Mouse (Mus musculus) CD8-positive naive resting alpha-beta T cell, adult 2 months (primary cell): ENCODE measurements at regions not wholly inside any gene's neighbourhood (a gene's known extent, or its start where the extent isn't known, plus 50 kb on each side); places are given as distances from the start of the nearest gene placed in this dataset.
"Not testable (repeated sequence)": the region's sequence is repeated elsewhere in the genome, so short reads cannot be mapped to it uniquely, and the experiment has no call there.

ENCODE experiments used
- DNase-seq, 2 experiments: peaks; one replicate each; pipeline ENCODE4 v3.0.0; 2022; ENCODE audit warnings: low read depth in 2 of 2, low spot score in 2 of 2

DNA sequence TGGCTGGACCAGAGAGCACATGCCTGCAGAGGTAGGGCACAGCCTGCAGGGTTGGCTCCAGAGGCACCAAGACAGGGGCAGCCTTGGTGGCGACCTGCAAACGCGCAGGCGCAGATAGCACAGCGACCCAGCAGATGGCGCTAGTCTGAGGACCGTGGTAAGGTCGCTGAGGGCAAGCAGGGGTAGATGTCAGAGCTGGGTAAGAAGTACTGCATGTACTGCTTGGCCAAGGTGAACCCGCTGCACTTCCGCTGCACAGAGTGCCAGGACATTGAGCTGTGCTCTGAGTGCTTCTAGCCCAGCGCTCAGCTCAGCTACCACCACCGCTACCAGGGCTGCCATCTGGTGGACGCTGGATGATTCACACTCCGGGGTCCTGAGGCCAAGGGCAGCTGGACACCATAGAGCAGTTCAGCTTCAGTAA is 68.3 kb downstream of the Hsp90b1 start:
- DNase-seq: peak; percentile 86 to 87

DNA sequence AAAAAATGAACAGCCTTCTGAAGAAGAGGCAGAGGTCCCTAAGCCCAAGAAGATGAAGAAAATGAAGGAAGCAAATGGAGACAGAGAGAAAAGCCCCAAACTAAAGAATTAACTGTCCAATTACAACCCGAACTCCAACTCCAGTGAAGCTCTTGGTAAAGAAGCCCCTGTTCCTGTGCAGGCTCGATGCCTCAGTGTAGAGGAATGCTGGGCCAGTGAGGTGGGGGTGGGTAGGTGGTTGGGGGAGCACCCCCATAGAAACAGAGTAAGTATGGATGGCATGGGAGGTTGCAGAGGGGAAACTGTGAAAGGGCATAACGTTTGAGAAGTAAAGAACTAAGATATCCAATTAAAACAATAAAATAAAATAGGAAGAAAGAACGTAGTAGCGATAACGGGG is 68.8 kb downstream of the Hsp90b1 start:
- DNase-seq: not testable (repeated sequence)

DNA sequence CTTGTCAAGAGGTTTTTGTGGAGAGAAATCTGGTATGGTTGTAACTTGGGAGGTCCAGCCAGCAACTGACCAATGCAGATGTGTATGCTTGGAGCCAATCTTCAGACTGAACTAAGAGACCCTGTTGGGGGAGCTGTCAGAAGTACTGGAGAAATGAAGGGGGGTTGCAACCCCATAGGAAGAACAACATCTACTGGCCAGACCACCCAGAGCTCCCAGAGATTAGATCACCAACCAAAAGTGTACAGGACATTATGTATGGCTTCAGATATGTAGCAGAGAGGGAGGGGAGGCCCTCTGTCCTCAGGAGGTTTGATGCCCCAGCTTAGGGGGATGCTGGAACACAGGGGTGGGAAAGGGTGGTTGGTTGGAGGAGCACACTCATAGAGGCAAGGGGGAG is 78.6 kb downstream of the Hsp90b1 start:
- DNase-seq: not testable (repeated sequence)

GRCm38 (mm10) chr10:86617958-86618664 is 87.2 kb downstream of the Hsp90b1 start:
- DNase-seq: not testable (repeated sequence)

DNA sequence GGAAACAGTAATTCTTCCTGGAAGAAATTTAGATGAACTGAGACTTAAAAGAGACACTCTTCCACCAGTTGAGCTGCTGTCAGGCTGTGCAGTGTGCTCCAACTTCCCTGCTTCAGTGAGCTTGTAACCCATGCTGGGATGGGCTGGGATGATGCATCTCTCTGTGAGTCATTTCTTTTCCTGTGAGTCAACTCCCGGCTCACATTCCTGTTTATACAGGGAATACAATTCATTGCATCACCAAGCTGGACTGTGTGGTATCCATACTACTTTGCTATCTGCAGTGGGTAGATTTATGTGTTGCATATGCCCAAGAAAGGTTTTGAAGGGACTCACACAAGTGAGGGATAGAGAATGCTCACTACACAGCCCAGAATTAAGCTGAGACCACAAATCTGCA is 93.0 kb downstream of the Hsp90b1 start:
- not testable (repeated sequence) for DNase-seq

DNA sequence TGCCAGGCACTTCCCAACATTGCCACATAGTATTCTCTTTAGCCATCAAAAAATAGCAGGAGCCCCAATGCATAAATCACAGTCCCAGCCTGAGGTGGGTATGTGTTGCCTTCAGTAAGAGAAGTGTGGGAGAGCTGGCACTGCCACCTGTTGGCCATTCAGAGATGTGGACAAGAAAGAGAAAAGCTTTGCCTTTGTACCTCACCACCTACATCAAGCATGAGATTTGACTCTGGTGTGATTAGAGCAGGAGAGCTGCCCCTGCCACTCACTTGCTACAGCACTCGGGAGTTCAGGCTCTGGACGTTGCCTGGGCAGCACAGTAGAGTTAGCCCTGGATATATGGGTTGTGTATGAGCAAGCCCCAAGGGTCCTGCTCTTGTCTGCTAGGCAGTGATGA is 95.3 kb downstream of the Hsp90b1 start:
- not testable (repeated sequence) for DNase-seq

- not testable (repeated sequence) for DNase-seq
These were observed 102.1 kb upstream of the Syn3 start for GRCm38 (mm10) chr10:86600843-86601242.

DNA sequence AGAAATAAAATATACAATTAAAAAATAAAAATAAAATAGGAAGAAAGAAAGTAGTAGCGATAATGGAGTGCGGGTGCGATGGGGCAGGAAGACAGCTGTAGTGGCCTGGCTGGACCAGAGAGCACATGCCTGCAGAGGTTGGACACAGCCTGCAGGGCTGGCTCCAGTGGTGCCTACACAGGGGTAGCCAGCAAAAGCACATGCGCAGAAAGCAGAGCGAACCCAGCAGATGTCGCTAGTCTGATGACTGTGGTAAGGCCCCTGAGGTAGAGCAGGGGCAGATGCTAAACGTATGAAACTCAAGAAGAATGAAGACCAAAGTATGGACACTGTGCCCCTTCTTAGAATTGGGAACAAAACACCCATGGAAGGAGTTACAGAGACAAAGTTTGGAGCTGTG is 101.3 kb upstream of the Syn3 start:
- DNase-seq: not testable (repeated sequence)

DNA sequence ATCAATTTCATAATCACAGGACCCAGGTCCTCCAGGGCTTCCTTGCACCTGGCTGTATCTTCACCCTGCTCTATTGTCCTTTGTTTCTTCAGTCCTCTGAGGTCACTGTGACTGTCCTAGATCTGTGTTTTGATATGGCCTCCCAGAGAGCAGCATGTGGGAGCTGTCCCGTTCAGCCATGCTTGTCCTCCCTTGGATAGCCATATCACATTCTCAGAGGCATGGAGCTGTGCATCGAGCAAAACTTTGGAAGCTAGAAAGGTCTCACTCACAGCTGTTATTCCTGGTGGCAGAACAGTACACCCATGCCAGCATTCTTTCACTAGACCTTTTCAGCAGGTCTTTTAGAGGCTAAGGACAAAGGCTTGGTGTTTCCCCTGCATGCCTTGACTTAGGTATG is 91.5 kb upstream of the Syn3 start:
- not testable (repeated sequence) for DNase-seq

GRCm38 (mm10) chr10:86566875-86567274 is 68.2 kb upstream of the Syn3 start:
- not testable (repeated sequence) for DNase-seq

DNA sequence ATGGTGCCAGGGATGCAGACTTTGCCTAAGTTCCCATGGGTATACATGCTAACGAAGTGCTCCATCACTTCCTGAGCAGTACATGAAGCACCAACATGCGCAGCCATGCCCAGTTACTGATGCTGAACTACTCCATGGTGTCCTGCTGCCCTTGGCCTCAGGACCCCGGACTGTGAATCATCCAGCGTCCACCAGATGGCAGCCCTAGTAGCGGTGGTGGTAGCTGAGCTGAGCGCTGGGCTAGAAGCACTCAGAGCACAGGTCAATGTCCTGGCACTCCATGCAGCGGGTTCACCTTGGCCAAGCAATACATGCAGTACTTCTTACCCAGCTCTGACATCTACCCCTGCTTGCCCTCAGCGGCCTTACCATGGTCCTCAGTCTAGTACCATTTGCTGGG is 57.1 kb upstream of the Syn3 start:
- no peak for DNase-seq
